Mouse (Mus musculus): ENCODE results near the gene Mettl25.

The Mettl25 gene

DNA sequence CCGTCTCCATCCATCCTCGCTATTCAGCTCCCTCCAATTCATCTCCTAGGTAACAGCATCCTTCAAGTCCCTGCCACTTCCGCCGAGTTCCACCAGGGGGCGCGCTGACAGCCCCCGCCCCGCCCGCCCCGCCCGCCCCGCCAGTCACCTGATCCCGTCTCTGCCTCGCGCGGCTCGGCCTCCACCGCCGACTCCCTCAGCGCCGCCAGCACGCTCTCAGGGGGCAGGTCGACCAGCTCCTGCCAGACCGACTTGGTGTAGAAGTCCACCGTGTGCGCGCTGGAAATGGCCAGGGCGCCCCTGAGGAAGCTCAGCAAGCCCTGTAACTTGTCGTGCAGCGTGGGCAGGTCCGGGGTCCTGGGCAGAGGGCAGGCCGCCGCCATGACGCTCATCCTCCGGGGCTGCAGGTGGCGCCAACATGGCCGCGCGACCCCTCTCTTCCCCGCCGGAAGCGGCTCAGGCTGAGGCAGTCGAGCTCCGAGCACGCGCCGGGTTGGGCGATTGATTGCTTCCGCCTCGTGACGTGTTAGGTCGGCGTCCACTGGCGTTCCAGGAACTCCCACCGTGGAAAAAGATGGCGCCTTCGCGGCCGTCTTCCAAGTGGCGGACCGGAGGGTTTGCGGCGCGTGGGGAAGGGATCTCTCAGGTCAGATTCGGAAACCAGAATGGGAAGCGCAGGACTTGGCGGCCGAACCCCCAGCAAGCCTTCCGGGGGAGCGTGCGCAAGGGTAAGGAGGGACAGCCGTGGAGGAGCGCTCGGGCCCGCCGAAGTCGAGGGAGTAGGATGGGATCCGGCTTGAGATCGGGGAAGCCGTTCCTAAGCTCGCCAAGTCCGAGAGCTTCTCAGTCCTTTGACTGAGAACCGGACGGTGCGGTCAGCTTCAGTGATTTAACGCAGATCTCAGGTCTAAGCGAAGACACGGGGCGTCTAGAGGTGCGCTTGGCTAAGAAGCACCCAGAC, at the start of gene Mettl25, which contains the start of gene Ccdc59:
TSS of gene Mettl25 (minus strand) at position 453 of the 961 bp plus-strand sequence.
TSS of gene Ccdc59 (plus strand) at position 140 of the 961 bp plus-strand sequence.
- peak; percentile 93 for DNase-seq

DNA sequence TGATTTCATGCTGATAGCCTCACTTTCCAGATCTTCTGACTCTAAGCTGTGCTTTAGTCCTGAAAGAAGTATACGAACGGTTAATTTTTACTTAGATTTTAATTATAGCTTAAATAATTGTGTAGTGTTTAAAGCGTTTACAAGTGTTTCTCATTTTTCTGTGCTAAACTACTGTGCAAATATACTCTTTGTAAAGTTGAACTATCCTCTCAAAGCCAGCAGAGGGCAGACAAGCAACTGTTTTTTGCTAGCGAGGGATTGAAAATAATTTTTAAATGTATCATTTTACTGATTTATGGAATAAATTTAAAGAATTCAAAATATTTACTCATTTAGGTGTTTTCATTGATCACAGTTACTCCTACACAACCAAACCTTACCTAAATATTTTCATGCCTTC, 26.1 kb upstream of the Mettl25 start:
- DNase-seq: no peak

- no peak for DNase-seq
Observed at GRCm38 (mm10) chr10:105851136-105851535, 10.0 kb upstream of the Mettl25 start.

DNA sequence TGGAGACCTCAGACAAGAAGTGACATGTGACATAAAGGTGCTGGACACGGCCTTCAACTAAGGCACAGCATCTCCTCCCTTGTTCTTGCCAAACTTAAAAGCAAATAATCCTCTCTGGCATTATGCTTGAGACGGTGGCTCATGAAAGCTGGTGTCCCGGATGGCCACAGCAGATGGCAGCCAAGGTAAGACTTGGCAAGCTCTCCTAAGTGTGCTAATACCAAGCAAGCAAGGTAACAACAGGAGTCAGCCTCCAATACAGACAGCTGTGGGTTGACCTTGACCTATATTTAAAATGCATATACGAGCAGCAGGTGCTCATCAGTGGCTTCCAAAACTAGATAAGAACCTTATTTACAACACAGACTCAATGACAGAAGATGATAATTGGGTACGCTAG, 9.1 kb upstream of the Mettl25 start:
- DNase-seq: no peak

GRCm38 (mm10) chr10:105842574-105842973, 1.4 kb upstream of the Mettl25 start:
- no peak for DNase-seq

- DNase-seq: no peak
Observed at GRCm38 (mm10) chr10:105834627-105835228, 6.5 kb downstream of the Mettl25 start.

DNA sequence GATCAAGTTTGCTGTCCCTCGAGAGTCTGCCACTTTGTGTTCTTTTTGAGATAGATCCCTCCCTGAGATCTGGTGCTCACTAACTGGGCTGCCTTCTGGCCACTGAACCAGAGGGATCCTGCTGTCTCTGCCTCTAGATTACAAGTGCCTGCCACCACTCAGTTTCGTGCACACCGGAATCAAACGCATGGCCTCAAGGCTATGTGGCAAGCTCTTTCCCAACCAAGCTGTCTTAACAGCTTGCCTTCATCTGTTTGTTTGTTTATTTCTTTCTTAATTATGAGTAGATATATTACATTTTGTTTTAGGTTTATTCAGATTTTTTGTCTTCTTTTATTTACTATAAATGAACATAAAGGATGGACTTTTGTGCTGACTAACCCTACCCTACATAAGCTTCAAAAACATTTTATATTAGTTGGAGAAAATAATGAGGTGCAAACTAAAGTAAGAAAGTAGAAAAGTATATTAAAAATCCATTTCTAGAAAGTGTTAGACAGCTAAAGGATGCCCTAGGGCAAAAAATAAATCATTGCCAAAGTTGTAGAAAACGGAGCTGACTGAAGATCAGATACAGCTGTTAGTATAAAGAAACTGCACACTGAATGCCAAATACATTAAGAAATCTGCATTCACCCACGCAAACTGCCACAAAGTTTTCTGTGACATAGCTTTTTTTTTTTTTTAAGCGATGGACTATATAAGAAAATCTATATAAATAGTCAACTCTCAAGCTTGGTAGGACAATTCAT, 34.7 kb downstream of the Mettl25 start:
- no peak for DNase-seq

GRCm38 (mm10) chr10:105803461-105803860, 37.7 kb downstream of the Mettl25 start:
- no peak for DNase-seq

DNA sequence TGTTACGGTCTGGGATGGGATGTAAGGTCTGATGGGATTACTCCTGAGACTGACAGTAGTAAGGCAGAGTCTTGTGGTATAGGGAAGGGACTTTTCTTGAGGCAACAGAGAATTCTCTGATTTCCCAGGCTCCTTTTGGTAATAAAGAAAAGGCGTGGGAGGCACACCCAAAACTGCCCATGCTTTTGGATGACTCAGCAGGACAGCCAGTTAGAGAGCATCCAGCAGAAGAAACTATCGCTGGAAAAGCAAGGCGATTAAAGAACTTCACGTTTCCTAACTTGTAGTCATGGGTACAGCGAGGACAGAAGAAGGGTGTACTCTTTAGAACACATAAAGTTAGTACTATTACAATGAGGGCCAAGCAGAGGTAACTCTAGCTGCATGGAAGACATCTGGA, 39.0 kb downstream of the Mettl25 start:
- no peak for DNase-seq

GRCm38 (mm10) chr10:105801147-105801546, 40.0 kb downstream of the Mettl25 start:
- DNase-seq: no peak

DNA sequence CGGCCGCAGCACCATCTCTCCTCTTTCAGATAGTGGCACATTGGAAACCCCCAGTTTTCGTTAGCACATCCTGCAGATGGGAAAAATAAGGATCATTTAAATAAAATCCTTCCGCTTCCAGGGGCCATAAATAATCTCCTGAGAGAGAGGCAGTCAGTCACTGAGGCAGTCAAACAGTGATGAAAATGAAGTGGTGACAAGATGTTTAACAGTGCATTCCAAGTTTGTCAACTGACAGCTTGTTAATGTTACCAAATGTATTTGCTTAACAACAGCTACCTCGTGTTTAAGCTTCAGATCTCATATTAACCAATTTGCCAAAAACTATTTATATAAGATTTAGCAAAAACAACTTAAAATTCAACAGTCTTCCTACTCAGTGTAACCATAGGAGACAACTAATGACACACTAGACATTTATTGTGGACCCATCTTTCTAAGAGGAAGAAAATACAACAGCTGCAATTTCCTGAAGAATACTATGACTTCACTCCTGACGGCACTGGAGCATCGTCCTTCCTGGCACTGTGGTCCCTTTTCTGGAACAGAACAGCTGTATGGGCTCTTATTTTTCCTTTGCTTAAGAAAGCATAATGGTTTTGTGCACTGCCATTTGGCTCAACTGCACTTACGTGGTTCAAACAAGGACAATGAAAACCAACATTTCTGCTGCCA, 43.8 kb downstream of the Mettl25 start:
- DNase-seq: no peak

- no peak for DNase-seq
Observed at GRCm38 (mm10) chr10:105793776-105794552, 47.2 kb downstream of the Mettl25 start.

DNA sequence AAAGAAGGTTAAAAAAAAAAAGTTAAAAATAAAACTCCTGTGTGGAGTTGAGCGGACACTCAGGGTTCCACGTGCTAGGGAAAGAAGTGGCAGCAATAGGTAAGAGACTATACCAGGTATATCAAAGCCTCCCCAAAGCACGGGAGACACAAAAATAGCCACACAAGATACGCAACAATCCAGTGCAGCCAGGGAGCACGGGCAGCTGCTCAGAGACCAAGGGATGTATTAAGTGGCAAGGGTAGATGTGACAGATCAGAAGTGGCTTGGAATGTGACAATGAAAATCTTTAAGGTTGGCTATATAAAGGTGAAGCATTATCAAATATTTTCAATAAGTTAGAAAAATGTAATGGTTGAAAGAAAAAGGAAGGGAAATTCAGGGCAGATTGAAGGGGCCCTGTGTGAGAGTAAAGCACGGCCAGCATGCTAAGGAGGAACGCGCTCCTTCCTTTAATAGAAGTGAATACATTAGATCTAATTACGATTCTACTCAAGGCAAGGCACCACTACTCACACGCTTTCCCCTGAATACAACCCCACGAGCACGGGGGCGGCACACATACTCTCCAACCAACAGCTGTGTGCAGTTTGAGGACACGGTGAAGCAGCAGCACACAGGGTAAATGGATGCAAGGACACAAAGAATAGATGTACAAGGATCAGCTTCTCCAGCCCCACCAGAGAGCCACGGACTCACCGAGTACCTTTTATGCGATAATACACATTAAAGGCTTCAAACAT, 52.3 kb downstream of the Mettl25 start:
- DNase-seq: no peak

- DNase-seq: no peak
Observed at GRCm38 (mm10) chr10:105783766-105784165, 57.4 kb downstream of the Mettl25 start.

- no peak for DNase-seq
Observed at GRCm38 (mm10) chr10:105774382-105774781, 66.8 kb downstream of the Mettl25 start.

GRCm38 (mm10) chr10:105772821-105773302, 68.3 kb downstream of the Mettl25 start:
- DNase-seq: no peak

- no peak for DNase-seq
Observed at GRCm38 (mm10) chr10:105763959-105764358, 77.2 kb downstream of the Mettl25 start.

GRCm38 (mm10) chr10:105760460-105760859, 80.7 kb downstream of the Mettl25 start:
- no peak for DNase-seq

DNA sequence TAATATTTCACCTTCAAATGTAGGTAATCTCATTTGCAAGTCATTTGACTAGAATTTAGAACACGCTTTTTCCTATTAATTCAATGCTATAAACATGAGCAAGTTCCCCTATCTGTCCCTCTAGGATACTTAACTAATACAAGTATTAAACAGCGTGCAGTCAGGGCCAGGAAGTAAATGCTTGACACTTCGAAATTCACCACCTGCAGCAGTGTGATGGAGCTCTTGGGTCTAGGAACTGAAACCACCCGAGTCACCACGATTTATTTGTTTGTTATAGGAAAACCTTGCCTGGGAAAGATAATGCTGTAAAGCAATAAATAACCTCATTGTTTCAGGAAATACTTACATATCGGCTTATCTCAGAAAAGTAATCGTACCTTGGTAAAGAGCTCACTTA, 81.1 kb downstream of the Mettl25 start:
- DNase-seq: no peak

DNA sequence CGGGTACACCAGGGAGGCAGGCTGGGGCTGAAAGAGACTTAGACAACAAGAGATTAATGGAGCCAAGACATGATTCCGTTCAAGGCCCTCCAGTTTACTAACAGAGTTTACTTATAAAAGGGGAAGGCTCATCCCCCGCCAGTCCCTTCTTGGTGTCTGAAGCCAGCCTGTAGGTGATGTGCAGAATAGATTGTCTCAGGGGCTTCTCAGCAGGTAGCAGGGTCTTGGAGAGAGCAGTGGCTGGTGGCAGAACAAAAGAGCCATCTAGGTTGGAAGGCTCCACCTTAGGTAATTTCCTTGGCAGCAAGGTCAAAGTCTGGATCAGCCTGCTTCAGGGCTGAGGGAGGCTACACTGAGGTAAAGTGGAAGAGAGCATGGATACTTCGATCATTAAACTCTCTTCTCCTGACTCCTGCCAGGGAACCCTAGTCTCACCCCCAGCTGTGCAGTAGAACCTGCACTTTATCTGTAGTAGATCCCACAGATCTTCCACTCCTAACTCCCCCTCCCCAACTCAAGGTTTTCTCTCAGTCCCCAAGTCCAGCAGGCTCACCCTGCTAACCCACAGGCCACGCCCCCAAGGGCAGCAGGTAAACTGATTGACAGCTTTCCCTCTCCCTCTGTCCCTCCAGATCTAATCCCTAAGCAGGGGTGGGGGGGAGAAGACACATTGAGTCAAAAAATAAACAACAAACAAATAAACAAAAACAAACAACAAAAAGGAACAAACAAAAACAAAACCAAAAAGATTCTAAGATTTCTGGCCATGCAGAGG, 87.2 kb downstream of the Mettl25 start:
- DNase-seq: no peak

Measured in thymus, adult 18-20 months (tissue).